Mouse (Mus musculus) intestine, postnatal 0 days (tissue): Measurements from ENCODE around the gene Hbq1a. TPM values are rescaled to one million over a fixed set of nuclear protein-coding genes. Genes with fewer than 3 reads are reported as not detected.
A peak's percentile ranks its signal among the peaks of the same experiment; 100 is the strongest.
"Not testable (repeated sequence)": the region's sequence is repeated elsewhere in the genome, so short reads cannot be mapped to it uniquely, and the experiment has no call there.

Experiments
- ATAC-seq: fragments of 200-750 bp; cut with Nextera tagmentation; 2 replicates; pipeline ENCODE4 v1.8.0; 2017; ENCODE audit warnings: mild to moderate bottlenecking, moderate TSS enrichment, moderate library complexity
- H3K27ac ChIP-seq: fragments of 300-500 bp; sonication (generic); 2 replicates; pipeline ENCODE4 v1.5.1; 2014; ENCODE audit warnings: mild to moderate bottlenecking, low read depth, low read length, moderate library complexity
- H3K27me3 ChIP-seq: fragments of 300-500 bp; sonication (generic); replicated peaks from 2 replicates; pipeline ENCODE4 v1.6.1; 2014; ENCODE audit warnings: low read length, mixed read lengths; ENCODE audit not compliant: control insufficient read depth, insufficient read depth
- H3K36me3 ChIP-seq: fragments of 300-500 bp; sonication (generic); 2 replicates; pipeline ENCODE4 v1.6.1; 2014; ENCODE audit warnings: mild to moderate bottlenecking, moderate library complexity; ENCODE audit not compliant: control insufficient read depth, insufficient read depth
- H3K4me1 ChIP-seq: fragments of 300-500 bp; sonication (generic); replicated peaks from 2 replicates; pipeline ENCODE4 v1.6.1; 2014; ENCODE audit warnings: antibody characterized with exemption, low read length, mixed read lengths; ENCODE audit not compliant: control insufficient read depth, insufficient read depth
- H3K4me2 ChIP-seq: fragments of 300-500 bp; sonication (generic); replicated peaks from 2 replicates; pipeline ENCODE4 v1.6.1; 2014; ENCODE audit warnings: low read depth, mild to moderate bottlenecking, moderate library complexity
- H3K4me3 ChIP-seq: fragments of 300-500 bp; sonication (generic); 2 replicates; pipeline ENCODE4 v1.5.1; 2014; ENCODE audit warnings: low read depth, low read length
- H3K9ac ChIP-seq: fragments of 300-500 bp; sonication (generic); 2 replicates; pipeline ENCODE4 v1.6.1; 2014; ENCODE audit warnings: mild to moderate bottlenecking, low read depth, low read length
- H3K9me3 ChIP-seq: fragments of 300-500 bp; sonication (generic); 2 replicates; pipeline ENCODE4 v1.6.1; 2016; ENCODE audit warnings: mixed run types; ENCODE audit not compliant: control insufficient read depth
- CTCF ChIP-seq: sonication (generic); IDR thresholded peaks from 2 replicates; pipeline ENCODE4 v1.5.1; 2016; ENCODE audit warnings: low read depth, mild to moderate bottlenecking, control low read depth, antibody characterized with exemption, moderate library complexity
- WGBS: fragments of 180-500 bp; shearing (Covaris S2); extraction: QIAGEN DNeasy Blood & Tissue Kit; methylation state at CpG from one replicate; pipeline ENCODE4 v1.1.7; 2014; 5-methylcytosine and 5-hydroxymethylcytosine counted together
- polyA plus RNA-seq: library from polyadenylated mRNA; unstranded; fragments of >200 nt; fragmentation: Nextera tagmentation; extraction: Ambion mirVana; gene quantifications from 2 replicates; pipeline ENCODE4 v1.2.1, GENCODE M21; 2015

Gene Hbq1a
- 0.21 TPM in 1 of 2 replicates, not detected in the other for polyA plus RNA-seq

DNA sequence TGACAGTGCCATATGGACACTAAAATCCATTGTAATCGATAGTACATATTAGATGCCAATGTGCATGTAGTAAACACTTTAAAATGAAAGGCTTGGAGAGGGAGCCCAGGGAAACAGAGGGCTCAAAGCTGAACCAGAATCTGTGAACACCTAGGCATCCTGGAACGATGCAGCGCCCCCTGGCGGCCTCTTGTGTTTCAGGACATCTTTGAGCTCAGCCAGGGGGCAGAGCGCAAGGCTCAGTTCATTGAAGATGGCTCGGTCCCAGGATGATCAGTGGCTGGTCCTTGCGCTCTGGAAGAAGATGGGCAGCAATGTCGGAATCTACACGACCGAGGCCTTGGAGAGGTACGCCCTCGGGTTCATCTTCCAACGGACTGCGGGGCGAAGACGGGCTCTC is at the start of gene Hbq1a:
Gene Hbq1a, plus strand, starts transcription at position 205 of the 400 bp plus-strand sequence.
- not testable (repeated sequence) for H3K9ac ChIP-seq, H3K9me3 ChIP-seq, H3K27me3 ChIP-seq, H3K27ac ChIP-seq, H3K4me3 ChIP-seq, ATAC-seq, H3K4me1 ChIP-seq, H3K36me3 ChIP-seq
- peak within 1 kb of the TSS; percentile 38 for H3K4me2 ChIP-seq
- peak; percentile 85 for TF ChIP-seq CTCF
- WGBS = 5% methylated on average over 16 of the region's 16 CpGs

DNA sequence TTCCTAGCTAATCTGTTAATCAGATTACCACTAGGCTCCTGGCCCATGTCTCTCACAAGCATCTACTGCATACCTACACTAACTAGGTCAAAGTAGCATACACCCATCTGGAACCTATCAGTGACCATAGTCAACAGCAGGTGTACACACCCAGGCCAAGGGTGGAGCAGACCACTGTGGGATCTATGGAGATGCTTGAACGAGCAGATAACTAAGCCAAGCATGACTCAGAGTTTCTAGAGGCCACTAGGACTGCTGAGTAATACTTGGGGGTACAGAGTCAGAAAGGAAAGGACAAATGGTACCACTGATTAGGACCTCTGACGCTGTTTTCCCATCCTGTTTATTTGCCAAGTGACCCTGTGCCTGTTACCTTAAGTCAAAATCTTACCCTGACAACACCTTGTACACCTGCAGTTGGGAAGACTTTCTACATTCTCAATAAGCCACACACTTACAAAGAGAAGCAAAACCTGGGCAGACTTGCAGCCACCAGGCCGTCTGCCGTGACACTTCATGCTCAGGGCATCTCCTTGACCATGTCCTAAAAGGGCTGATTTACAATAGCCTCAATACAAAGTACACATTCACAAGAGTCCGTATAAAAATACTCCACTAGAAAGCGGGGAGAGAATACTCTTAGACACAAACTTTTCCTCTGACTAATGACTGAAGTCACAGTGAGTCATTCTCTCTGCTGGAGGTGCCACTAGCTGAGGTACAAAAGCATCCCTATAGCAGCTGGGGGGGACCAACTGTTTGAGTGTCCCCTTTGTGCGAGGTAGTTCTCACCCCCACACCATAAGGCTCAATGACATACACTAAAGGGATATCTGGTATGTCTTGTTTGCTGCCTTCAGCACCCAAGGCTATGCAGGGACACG is 48.7 kb upstream of the Hbq1a start:
- 77% methylated on average over 8 of the region's 8 CpGs for WGBS
- TF ChIP-seq CTCF = no peak
- ATAC-seq = peak; percentile 43; the same call in 1 of the 2 replicates

DNA sequence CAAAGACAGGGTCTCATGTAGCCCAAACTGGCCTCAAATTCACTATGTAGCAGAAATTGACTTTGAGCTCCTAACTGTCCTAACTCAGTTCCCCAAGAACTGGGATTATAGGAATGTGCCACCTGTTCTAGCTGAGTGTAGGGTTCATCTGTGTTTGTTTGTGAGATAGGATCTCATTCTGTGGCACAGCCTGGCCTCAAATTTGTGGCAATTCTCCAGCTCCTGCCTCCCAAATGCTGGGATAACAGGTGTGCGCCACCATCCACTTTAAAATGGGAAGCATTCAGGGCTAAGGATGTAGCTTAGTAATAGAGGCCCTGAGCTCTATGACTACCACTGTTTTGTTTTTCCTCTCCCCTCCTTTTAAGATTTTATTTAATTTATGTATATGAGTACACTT is 46.7 kb upstream of the Hbq1a start:
- Histone ChIP-seq H3K36me3 (peaks cover 46% of the 10 kb centered on the region), H3K4me2 (no peak overlapping the region), H3K27ac (no peak overlapping the region), H3K9me3 (no peaks in the 10 kb centered on the region), H3K9ac (no peak overlapping the region), H3K27me3 (no peaks in the 10 kb centered on the region), H3K4me1 (no peaks in the 10 kb centered on the region), H3K4me3 (no peak overlapping the region)
- TF ChIP-seq CTCF = no peak
- WGBS = 100% methylated on average over 1 of the region's 1 CpGs
- ATAC-seq = no peak

More for the DNA sequence above, 48.7 kb upstream of the Hbq1a start:
- no peaks in the 10 kb centered on the region for H3K27me3 ChIP-seq
- no peaks in the 10 kb centered on the region for H3K4me1 ChIP-seq
- H3K9me3 ChIP-seq = no peaks in the 10 kb centered on the region
- no peak overlapping the region for H3K9ac ChIP-seq
- H3K27ac ChIP-seq = no peak overlapping the region
- no peak overlapping the region for H3K4me3 ChIP-seq
- H3K36me3 ChIP-seq = peaks cover 64% of the 10 kb centered on the region
- no peak overlapping the region for H3K4me2 ChIP-seq

DNA sequence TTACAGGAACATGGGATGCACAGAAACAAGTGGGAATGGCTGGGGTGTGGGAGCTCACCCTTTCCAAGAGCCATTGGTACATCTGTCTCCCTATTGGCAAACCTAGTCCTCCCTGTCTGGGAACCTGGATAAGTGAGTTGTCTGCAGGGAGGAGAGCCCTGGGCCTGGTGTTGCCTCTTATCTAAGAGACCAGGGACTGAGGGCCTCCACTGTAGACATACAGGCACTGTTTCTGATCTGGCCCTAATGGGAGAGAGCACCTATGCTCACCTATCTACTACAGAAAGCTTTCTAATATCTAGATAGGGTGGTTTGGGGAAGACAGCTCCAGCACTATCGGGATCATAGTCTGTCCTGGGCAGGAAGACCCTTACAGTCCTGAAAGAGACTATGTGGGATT is 43.7 kb upstream of the Hbq1a start:
- no peak for ATAC-seq
- 97% methylated on average over 1 of the region's 1 CpGs for WGBS
- no peaks in the 10 kb centered on the region for H3K27me3 ChIP-seq
- no peaks in the 10 kb centered on the region for H3K9me3 ChIP-seq
- H3K9ac ChIP-seq = no peak overlapping the region
- no peak overlapping the region for H3K27ac ChIP-seq
- no peak overlapping the region for H3K4me3 ChIP-seq
- no peak overlapping the region for H3K4me2 ChIP-seq
- TF ChIP-seq CTCF = no peak
- H3K4me1 ChIP-seq = no peaks in the 10 kb centered on the region
- peaks cover 34% of the 10 kb centered on the region for H3K36me3 ChIP-seq

DNA sequence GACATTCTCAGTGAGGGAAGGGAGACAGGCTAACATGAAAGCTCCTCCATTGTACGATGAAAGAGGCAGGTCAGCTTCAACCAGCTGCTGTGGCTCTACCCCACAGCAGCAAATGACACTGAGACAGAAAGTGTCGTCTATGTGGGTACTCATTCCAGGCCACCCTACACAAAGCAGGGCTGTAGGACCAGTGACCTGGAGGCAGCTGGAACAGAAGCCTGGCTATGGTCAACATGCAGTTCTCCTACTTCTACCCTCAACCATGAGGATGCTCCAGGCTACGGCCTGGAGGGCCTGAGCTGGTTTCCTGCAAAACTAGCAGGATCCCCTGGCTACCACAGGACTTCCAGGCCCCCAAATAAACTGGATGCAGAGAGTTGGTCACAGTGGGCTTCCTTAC is 43.3 kb upstream of the Hbq1a start:
- no peak overlapping the region for H3K27ac ChIP-seq
- H3K4me2 ChIP-seq = no peak overlapping the region
- H3K36me3 ChIP-seq = peaks cover 36% of the 10 kb centered on the region
- H3K4me3 ChIP-seq = no peak overlapping the region
- no peak for TF ChIP-seq CTCF
- 92% methylated on average over 3 of the region's 3 CpGs for WGBS
- H3K9me3 ChIP-seq = no peaks in the 10 kb centered on the region
- H3K9ac ChIP-seq = no peak overlapping the region
- H3K27me3 ChIP-seq = no peaks in the 10 kb centered on the region
- no peaks in the 10 kb centered on the region for H3K4me1 ChIP-seq
- no peak for ATAC-seq

DNA sequence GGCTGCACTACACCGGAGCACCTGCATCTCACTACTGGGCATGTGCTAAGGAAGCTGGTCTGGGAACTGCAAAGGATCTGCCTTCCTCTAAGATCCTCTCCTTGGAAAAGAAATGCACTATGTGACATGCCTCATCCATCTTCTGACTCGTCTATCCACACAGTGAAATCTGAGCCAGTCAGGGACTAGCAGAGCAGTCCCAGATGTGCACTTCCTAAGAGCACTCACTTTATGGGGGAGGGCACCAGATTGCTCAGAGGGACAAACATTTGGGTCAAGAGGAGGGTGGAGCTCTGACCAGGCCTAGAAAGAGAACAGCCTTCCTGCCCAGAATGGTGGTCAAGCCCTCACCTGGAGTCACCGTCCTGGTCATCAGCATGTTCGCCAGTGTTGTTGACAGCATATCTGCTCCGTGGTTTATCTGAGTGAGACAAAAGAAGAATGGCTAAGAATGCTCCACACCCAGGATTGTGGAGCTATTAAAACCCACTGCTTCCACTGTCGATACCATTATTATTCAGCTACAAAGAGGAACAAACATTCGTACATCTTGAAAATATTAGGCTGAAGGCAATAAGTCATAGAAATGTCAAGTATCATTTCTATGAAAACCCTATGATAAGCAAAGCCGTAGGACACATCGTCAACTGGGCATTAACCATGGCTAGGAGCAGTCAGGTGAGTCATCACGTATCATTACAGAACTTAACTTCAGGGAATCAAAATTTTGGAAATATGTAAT is 37.0 kb upstream of the Hbq1a start:
- Histone ChIP-seq H3K9me3 (no peaks in the 10 kb centered on the region), H3K27me3 (no peaks in the 10 kb centered on the region), H3K4me3 (no peak overlapping the region), H3K4me2 (no peak overlapping the region), H3K9ac (no peak overlapping the region), H3K4me1 (peaks cover under 1% of the 10 kb centered on the region; the same call in 1 of the 2 replicates), H3K27ac (no peak overlapping the region), H3K36me3 (peaks cover 18% of the 10 kb centered on the region; the same call in 1 of the 2 replicates)
- WGBS = 69% methylated on average over 10 of the region's 10 CpGs
- no peak for ATAC-seq
- no peak for TF ChIP-seq CTCF
